Mouse (Mus musculus): Measurements from ENCODE around the gene Krt81. TPM values are rescaled to one million over a fixed set of nuclear protein-coding genes. Genes with fewer than 3 reads are reported as not detected.

Gene Krt81
- polyA plus RNA-seq, 1 experiment from 2014 or later = not detected

- Histone ChIP-seq H3K4me3 (replicated peaks) (no peak overlapping the region), H3K4me1 (replicated peaks) (no peaks in the 10 kb centered on the region), H3K36me3 (no peaks in the 10 kb centered on the region), H3K9ac (no peak overlapping the region), H3K4me2 (replicated peaks) (no peak overlapping the region), H3K27me3 (replicated peaks) (no peaks in the 10 kb centered on the region), H3K9me3 (no peaks in the 10 kb centered on the region), H3K27ac (no peak overlapping the region)
- ATAC-seq = no peak
- 74% methylated on average over 11 of the region's 11 CpGs for WGBS
These were observed 17.0 kb downstream of the Krt81 start for GRCm38 (mm10) chr15:101446572-101446971.

GRCm38 (mm10) chr15:101440837-101441236 is 22.7 kb downstream of the Krt81 start:
- no peak overlapping the region for H3K27ac ChIP-seq
- peaks cover 23% of the 10 kb centered on the region for H3K27me3 ChIP-seq (replicated peaks)
- no peaks in the 10 kb centered on the region for H3K9me3 ChIP-seq
- no peak overlapping the region for H3K4me2 ChIP-seq (replicated peaks)
- peaks cover 5% of the 10 kb centered on the region for H3K4me1 ChIP-seq (replicated peaks)
- no peaks in the 10 kb centered on the region for H3K36me3 ChIP-seq
- ATAC-seq = no peak
- H3K9ac ChIP-seq = no peak overlapping the region
- H3K4me3 ChIP-seq (replicated peaks) = no peak overlapping the region
- WGBS = 76% methylated on average over 4 of the region's 4 CpGs

GRCm38 (mm10) chr15:101438555-101438954 is 25.0 kb downstream of the Krt81 start, which contains the start of gene Krt87:
Gene Krt87, minus strand, starts transcription at chr15:101438804.
- Histone ChIP-seq H3K4me3 (replicated peaks) (peak within 1 kb of the TSS; percentile 12), H3K27ac (no peak within 1 kb of the TSS), H3K4me2 (replicated peaks) (peak within 1 kb of the TSS; percentile 56), H3K36me3 (no peaks in the 10 kb centered on the region), H3K9ac (no peak within 1 kb of the TSS), H3K9me3 (no peaks in the 10 kb centered on the region), H3K27me3 (replicated peaks) (peaks cover 23% of the 10 kb centered on the region), H3K4me1 (replicated peaks) (peaks cover 5% of the 10 kb centered on the region)
- WGBS = 4% methylated on average over 34 of the region's 34 CpGs
- ATAC-seq = no peak

GRCm38 (mm10) chr15:101436611-101437010 is 26.9 kb downstream of the Krt81 start:
- H3K4me2 ChIP-seq (replicated peaks) = no peak overlapping the region
- H3K4me3 ChIP-seq (replicated peaks) = no peak overlapping the region
- no peak; the same call in 1 of the 2 replicates for ATAC-seq
- no peak overlapping the region for H3K9ac ChIP-seq
- H3K36me3 ChIP-seq = no peaks in the 10 kb centered on the region
- H3K27ac ChIP-seq = no peak overlapping the region
- peaks cover 23% of the 10 kb centered on the region for H3K27me3 ChIP-seq (replicated peaks)
- WGBS = 78% methylated on average over 7 of the region's 7 CpGs
- H3K4me1 ChIP-seq (replicated peaks) = peaks cover 5% of the 10 kb centered on the region
- H3K9me3 ChIP-seq = no peaks in the 10 kb centered on the region

GRCm38 (mm10) chr15:101424914-101425313 is 38.6 kb downstream of the Krt81 start:
- no peak overlapping the region for H3K4me2 ChIP-seq (replicated peaks)
- H3K27me3 ChIP-seq (replicated peaks) = no peaks in the 10 kb centered on the region
- peaks cover 5% of the 10 kb centered on the region; the same call in 1 of the 2 replicates for H3K4me1 ChIP-seq (replicated peaks)
- H3K4me3 ChIP-seq (replicated peaks) = no peak overlapping the region
- no peak for ATAC-seq
- H3K36me3 ChIP-seq = no peaks in the 10 kb centered on the region
- H3K9ac ChIP-seq = no peak overlapping the region
- no peak overlapping the region for H3K27ac ChIP-seq
- no peaks in the 10 kb centered on the region for H3K9me3 ChIP-seq
- WGBS = 26% methylated on average over 5 of the region's 5 CpGs

- no peak for ATAC-seq
- Histone ChIP-seq H3K9me3 (no peaks in the 10 kb centered on the region), H3K36me3 (no peaks in the 10 kb centered on the region), H3K4me1 (replicated peaks) (peaks cover 5% of the 10 kb centered on the region; the same call in 1 of the 2 replicates), H3K4me2 (replicated peaks) (no peak overlapping the region), H3K27ac (no peak overlapping the region), H3K9ac (no peak overlapping the region), H3K4me3 (replicated peaks) (no peak overlapping the region), H3K27me3 (replicated peaks) (no peaks in the 10 kb centered on the region)
- WGBS = 48% methylated on average over 6 of the region's 6 CpGs
These were observed 42.6 kb downstream of the Krt81 start for GRCm38 (mm10) chr15:101420903-101421302.

GRCm38 (mm10) chr15:101418950-101419349 is 44.6 kb downstream of the Krt81 start:
- Histone ChIP-seq H3K9ac (no peak overlapping the region), H3K36me3 (no peaks in the 10 kb centered on the region), H3K4me1 (replicated peaks) (peaks cover 11% of the 10 kb centered on the region), H3K4me3 (replicated peaks) (no peak overlapping the region), H3K4me2 (replicated peaks) (no peak overlapping the region), H3K27ac (no peak overlapping the region), H3K9me3 (no peaks in the 10 kb centered on the region), H3K27me3 (replicated peaks) (no peaks in the 10 kb centered on the region)
- whole genome bisulfite sequencing = 72% methylated on average over 4 of the region's 4 CpGs
- no peak for ATAC-seq

- H3K27ac ChIP-seq = 0 out of 2 replicates have a peak overlapping the region, but pooled peaks have one; percentile 20
- H3K4me2 ChIP-seq (replicated peaks) = peak overlapping the region; percentile 61
These were observed 48.6 kb downstream of the Krt81 start for GRCm38 (mm10) chr15:101414807-101415565.

GRCm38 (mm10) chr15:101413916-101414635 is 49.5 kb downstream of the Krt81 start:
- Histone ChIP-seq H3K4me3 (replicated peaks) (peak overlapping the region; percentile 45; the same call in 1 of the 2 replicates), H3K9me3 (no peaks in the 10 kb centered on the region), H3K27me3 (replicated peaks) (no peaks in the 10 kb centered on the region; the same call in 1 of the 2 replicates), H3K36me3 (no peaks in the 10 kb centered on the region), H3K27ac (0 out of 2 replicates have a peak overlapping the region, but pooled peaks have one; percentile 22), H3K4me1 (replicated peaks) (peaks cover 19% of the 10 kb centered on the region), H3K4me2 (replicated peaks) (peak overlapping the region; percentile 61), H3K9ac (no peak overlapping the region)
- WGBS = 42% methylated on average over 7 of the region's 7 CpGs
- no peak for ATAC-seq

More at GRCm38 (mm10) chr15:101414807-101415565, 48.6 kb downstream of the Krt81 start:
- Histone ChIP-seq H3K9ac (no peak overlapping the region), H3K27me3 (replicated peaks) (no peaks in the 10 kb centered on the region; the same call in 1 of the 2 replicates), H3K4me3 (replicated peaks) (no peak overlapping the region), H3K36me3 (no peaks in the 10 kb centered on the region), H3K4me1 (replicated peaks) (peaks cover 19% of the 10 kb centered on the region), H3K9me3 (no peaks in the 10 kb centered on the region)
- ATAC-seq = peak; percentile 57
- 36% methylated on average over 11 of the region's 11 CpGs for WGBS

- H3K9ac ChIP-seq = peak overlapping the region; percentile 50
- H3K36me3 ChIP-seq = no peaks in the 10 kb centered on the region
- H3K4me2 ChIP-seq (replicated peaks) = peak overlapping the region; percentile 61
- ATAC-seq = peak; percentile 79
- no peaks in the 10 kb centered on the region; the same call in 1 of the 2 replicates for H3K27me3 ChIP-seq (replicated peaks)
- H3K27ac ChIP-seq = peak overlapping the region; percentile 70
- H3K9me3 ChIP-seq = no peaks in the 10 kb centered on the region
- WGBS = 18% methylated on average over 31 of the region's 31 CpGs
- H3K4me3 ChIP-seq (replicated peaks) = peak overlapping the region; percentile 45
- peaks cover 19% of the 10 kb centered on the region for H3K4me1 ChIP-seq (replicated peaks)
These were observed 51.4 kb downstream of the Krt81 start for GRCm38 (mm10) chr15:101412188-101412587.

GRCm38 (mm10) chr15:101410775-101411174 is 52.8 kb downstream of the Krt81 start, which contains the start of gene Krt7:
Gene Krt7, plus strand, starts transcription at chr15:101411043.
- Histone ChIP-seq H3K4me2 (replicated peaks) (peak within 1 kb of the TSS; percentile 61), H3K36me3 (no peaks in the 10 kb centered on the region), H3K27me3 (replicated peaks) (no peaks in the 10 kb centered on the region; the same call in 1 of the 2 replicates), H3K4me1 (replicated peaks) (peaks cover 19% of the 10 kb centered on the region), H3K9ac (peak within 1 kb of the TSS; percentile 50), H3K9me3 (no peaks in the 10 kb centered on the region), H3K27ac (peak within 1 kb of the TSS; percentile 70), H3K4me3 (replicated peaks) (peak within 1 kb of the TSS; percentile 45)
- ATAC-seq = peak; percentile 73
- WGBS = 20% methylated on average over 2 of the region's 2 CpGs

Measured in intestine, embryonic 15.5 days (tissue).